In genomic region chr10:53377096-53377495, GRCm38 (mm10) we compare ENCODE assay signal across 10 mouse cellular contexts. TPM values are rescaled to one million over a fixed set of nuclear protein-coding genes. Genes with fewer than 3 reads are reported as not detected.
A peak's percentile ranks its signal among the peaks of the same experiment; 100 is the strongest.
DNase-seq lines count a peak whose midpoint lies in the region; ATAC-seq and TF ChIP-seq lines count a peak whose summit lies in the region.
"Had no signal": no experiment of that assay in that cellular context is flagged by ENCODE, and none has a peak within 500 bp of the region (broad histone marks: within the 10 kb centered on the region; RNA-seq: fewer than 3 reads in every experiment).

No protein-coding gene starts in this region.

- ATAC-seq in heart, postnatal 0 days (ENCODE audit: insufficient read depth, low read depth): no peak
- ATAC-seq in lung, postnatal 0 days: no peak
- no peak for ATAC-seq in midbrain, embryonic 16.5 days

- H3K27ac ChIP-seq in heart, postnatal 0 days (ENCODE audit: low read depth): no peak overlapping the region
- H3K27ac ChIP-seq in lung, postnatal 0 days (ENCODE audit: low read length): no peak overlapping the region
- H3K27ac ChIP-seq in midbrain, embryonic 16.5 days (ENCODE audit: low read length): no peak overlapping the region

- intact Hi-C loops in heart, postnatal 25 days (cut with DNase I): loop anchor here (5.0 to 10.0 kb wide), 2 partner anchors 85 to 218 kb away; partner anchors contain the start of gene Asf1a

- H3K4me1 ChIP-seq in heart, postnatal 0 days (ENCODE audit: control insufficient read depth, insufficient read depth): peaks cover 19% of the 10 kb centered on the region
- H3K4me1 ChIP-seq in lung, postnatal 0 days (ENCODE audit: insufficient read depth, low read depth, low read length): no peaks in the 10 kb centered on the region
- H3K4me1 ChIP-seq in midbrain, embryonic 16.5 days (ENCODE audit: control insufficient read depth, insufficient read depth, low read length): peaks cover 18% of the 10 kb centered on the region

- no peak for TF ChIP-seq EP300 in heart, postnatal 0 days (IDR thresholded peaks at IDR 0.05; ENCODE audit: low read depth)
- TF ChIP-seq EP300 in lung, postnatal 0 days (IDR thresholded peaks at IDR 0.05): no peak

- no peak for TF ChIP-seq CTCF in heart, postnatal 0 days (IDR thresholded peaks at IDR 0.05; ENCODE audit: low read depth)
- no peak for TF ChIP-seq CTCF in lung, postnatal 0 days (IDR thresholded peaks at IDR 0.05)

- H3K4me3 ChIP-seq in heart, postnatal 0 days (ENCODE audit: low read depth, low read length): peak overlapping the region; percentile 15
- no peak overlapping the region for H3K4me3 ChIP-seq in lung, postnatal 0 days (ENCODE audit: low read depth, low read length)
- H3K4me3 ChIP-seq in midbrain, embryonic 16.5 days (ENCODE audit: low read depth, low read length): no peak overlapping the region
- H3K4me3 ChIP-seq: erythroblast, embryonic 14.5 days had no signal

- H3K4me2 ChIP-seq in heart, postnatal 0 days (ENCODE audit: low read depth, low read length): peak overlapping the region; percentile 47
- H3K4me2 ChIP-seq in lung, postnatal 0 days (replicated peaks; ENCODE audit: low read depth, low read length): peak overlapping the region; percentile 11
- peak overlapping the region; percentile 26 for H3K4me2 ChIP-seq in midbrain, embryonic 16.5 days (ENCODE audit: low read length)

- 0 out of 2 replicates have a peak overlapping the region, but pooled peaks have one; percentile 3 for H3K9ac ChIP-seq in heart, postnatal 0 days (replicated peaks; ENCODE audit: low read depth, low read length)
- H3K9ac ChIP-seq in lung, postnatal 0 days (replicated peaks; ENCODE audit: low read depth): no peak overlapping the region
- H3K9ac ChIP-seq in midbrain, embryonic 16.5 days (ENCODE audit: low read depth, low read length): 0 out of 2 replicates have a peak overlapping the region, but pooled peaks have one; percentile 5

- 0 out of 2 replicates have a peak, but pooled peaks cover 8% of the 10 kb centered on the region for H3K36me3 ChIP-seq in heart, postnatal 0 days (replicated peaks; ENCODE audit: control insufficient read depth, insufficient read depth, low read length)
- H3K36me3 ChIP-seq in lung, postnatal 0 days (ENCODE audit: insufficient read depth, low read length): no peaks in the 10 kb centered on the region
- no peaks in the 10 kb centered on the region for H3K36me3 ChIP-seq in midbrain, embryonic 16.5 days (ENCODE audit: control insufficient read depth, insufficient read depth, low read length)

- DNase-seq in adrenal gland, adult 2 months: peak; percentile 18
- no peak for DNase-seq in adrenal gland, adult 18-20 months (ENCODE audit: low spot score in 2 of 2)
- no peak for DNase-seq in heart, postnatal 0 days (ENCODE audit: low spot score)
- no peak for DNase-seq in heart, postnatal 25 days (ENCODE audit: low spot score)
- peak; percentile 16 for DNase-seq in lung, postnatal 0 days (ENCODE audit: low spot score)
- no peak for DNase-seq in lung, postnatal 10 days
- no peak for DNase-seq in kidney, postnatal 10 days
- DNase-seq: layer of hippocampus, postnatal 36 days had no signal

- H3K9me3 ChIP-seq in heart, postnatal 0 days (replicated peaks; ENCODE audit: control insufficient read depth, low read length): 0 out of 2 replicates have a peak, but pooled peaks cover 10% of the 10 kb centered on the region
- H3K9me3 ChIP-seq in lung, postnatal 0 days (ENCODE audit: low read length): no peaks in the 10 kb centered on the region
- H3K9me3 ChIP-seq in midbrain, embryonic 16.5 days (replicated peaks; ENCODE audit: control insufficient read depth, low read length, poor library complexity, severe bottlenecking): no peaks in the 10 kb centered on the region

- no peaks in the 10 kb centered on the region for H3K27me3 ChIP-seq in heart, postnatal 0 days (ENCODE audit: control insufficient read depth, insufficient read depth, low read length)
- H3K27me3 ChIP-seq in lung, postnatal 0 days (replicated peaks; ENCODE audit: insufficient read depth, low read length): no peaks in the 10 kb centered on the region
- no peaks in the 10 kb centered on the region for H3K27me3 ChIP-seq in midbrain, embryonic 16.5 days (ENCODE audit: control insufficient read depth, insufficient read depth, low read depth, low read length)

RNA-seq across cellular contexts. Expression of gene Cep85l, which starts 2.7 kb away (rescaled TPM):
- total RNA-seq in adrenal gland, adult 2 months (2021): 10 to 100 TPM in 1 of 2 experiments, 1 to 10 TPM in 1; 9.5 to 10.6 TPM
- 3.6 TPM in 2 replicates for polyA plus RNA-seq in adrenal gland, adult 2 months (2012; rRNA removed)
- 1 to 10 TPM; 8.2 to 8.6 TPM for total RNA-seq in adrenal gland, adult 18-20 months (2021)
- 17.6 and 21.2 TPM in 2 replicates for total RNA-seq in heart, postnatal 0 days (2014; rRNA removed; ENCODE audit: low replicate concordance)
- polyA plus RNA-seq in heart, postnatal 0 days (2015; fragmentation: Nextera tagmentation; extraction: Ambion mirVana): 3.3 and 4.1 TPM in 2 replicates
- 10 to 100 TPM; 14.5 to 16.1 TPM for total RNA-seq in heart, postnatal 25 days (2021)
- polyA plus RNA-seq in lung, postnatal 0 days (2015; fragmentation: Nextera tagmentation; extraction: Ambion mirVana): 10.8 and 11.0 TPM in 2 replicates
- 3.9 TPM in 2 replicates for polyA plus RNA-seq in midbrain, embryonic 16.5 days (2015; fragmentation: Nextera tagmentation; extraction: Ambion mirVana)

RNA-seq across cellular contexts. Expression of gene Pln, which starts 39.6 kb away (rescaled TPM):
- total RNA-seq in adrenal gland, adult 2 months (2021): under 1 TPM; 0.35 to 0.41 TPM
- polyA plus RNA-seq in adrenal gland, adult 2 months (2012; rRNA removed): 0.35 and 0.47 TPM in 2 replicates
- under 1 TPM; 0.48 to 0.73 TPM for total RNA-seq in adrenal gland, adult 18-20 months (2021)
- 3,810 and 4,371 TPM in 2 replicates for total RNA-seq in heart, postnatal 0 days (2014; rRNA removed; ENCODE audit: low replicate concordance)
- polyA plus RNA-seq in heart, postnatal 0 days (2015; fragmentation: Nextera tagmentation; extraction: Ambion mirVana): 3,198 and 3,248 TPM in 2 replicates
- 1,000 to 10,000 TPM; 6,036 to 6,221 TPM for total RNA-seq in heart, postnatal 25 days (2021)
- polyA plus RNA-seq in lung, postnatal 0 days (2015; fragmentation: Nextera tagmentation; extraction: Ambion mirVana): 1.9 and 2.3 TPM in 2 replicates
- polyA plus RNA-seq in midbrain, embryonic 16.5 days (2015; fragmentation: Nextera tagmentation; extraction: Ambion mirVana): 0.75 and 0.88 TPM in 2 replicates
- polyA plus RNA-seq: erythroblast, embryonic 14.5 days had no signal

Comparison
In these comparisons a context has a peak if more than half of its experiments do, and no peak if none do; other contexts are left out.
1. DNase-seq: peak in adrenal gland, adult 2 months (single experiment) and lung, postnatal 0 days (single experiment); none in adrenal gland, adult 18-20 months (0 of 2), heart, postnatal 0 days (single experiment), heart, postnatal 25 days (single experiment), lung, postnatal 10 days (single experiment) and kidney, postnatal 10 days (single experiment).
2. RNA of gene Pln, which starts 39.6 kb away (total RNA-seq): 6,036 to 6,221 TPM in heart, postnatal 25 days and 3,810 to 4,371 TPM in heart, postnatal 0 days; 0.48 to 0.73 TPM in adrenal gland, adult 18-20 months and 0.35 to 0.41 TPM in adrenal gland, adult 2 months; every median in the first group is over 1,000 times any median in the second.
3. Peak in every context shown above with its lines, with median percentiles within 50 percentile points of each other: H3K4me2 ChIP-seq.